Mouse (Mus musculus) c-Kit-positive CD71-negative TER-119-negative erythroid progenitor cells, embryonic 14.5 days (primary cell): ENCODE results near the gene Gad1.

ENCODE experiments used
- DNase-seq: peaks from one replicate; pipeline ENCODE4 v3.0.0-alpha.2; 2013; ENCODE audit warnings: low read depth

Gad1 gene

DNA sequence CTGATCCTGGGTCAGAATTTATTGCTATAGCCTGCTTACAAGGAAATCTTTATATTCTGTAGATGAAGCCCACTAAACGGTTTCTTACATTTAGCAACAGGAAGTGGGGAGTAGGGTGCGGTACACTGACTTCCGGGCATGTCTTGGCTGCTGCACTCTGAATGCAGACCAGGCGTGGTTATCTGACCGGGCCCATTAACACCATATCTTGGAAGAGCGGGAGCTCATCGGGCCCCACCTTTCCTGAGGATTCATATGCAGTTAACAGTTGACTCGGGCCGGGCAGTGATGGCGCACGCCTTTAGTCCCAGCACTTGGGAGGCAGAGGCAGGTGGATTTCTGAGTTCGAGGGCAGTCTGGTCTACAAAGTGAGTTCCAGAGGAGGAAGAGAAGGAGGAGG is 75.5 kb downstream of the Gad1 start:
- DNase-seq: no peak

DNA sequence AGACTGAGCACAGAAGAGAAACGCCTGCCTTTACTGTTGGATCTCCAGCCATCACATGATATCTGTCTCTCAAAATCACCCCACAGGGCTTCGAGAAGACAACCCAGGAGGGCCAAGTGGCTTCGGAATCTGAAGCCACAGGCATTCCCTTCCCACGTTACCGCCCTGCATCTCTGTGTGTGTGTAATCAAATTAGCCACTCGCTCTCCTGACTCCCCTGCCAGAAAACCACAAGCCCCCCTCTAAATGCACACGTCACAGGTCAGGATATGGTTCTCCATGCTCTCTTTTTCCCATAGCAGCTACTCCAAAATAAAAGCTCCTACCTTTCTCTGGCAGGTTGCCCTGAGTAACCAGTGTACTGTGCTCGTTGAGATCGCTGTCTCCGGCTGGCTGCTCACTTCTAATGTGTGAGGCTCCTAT is 76.5 kb downstream of the Gad1 start:
- no peak for DNase-seq

GRCm38 (mm10) chr2:70629921-70630320 is 77.0 kb downstream of the Gad1 start:
- DNase-seq: no peak

DNA sequence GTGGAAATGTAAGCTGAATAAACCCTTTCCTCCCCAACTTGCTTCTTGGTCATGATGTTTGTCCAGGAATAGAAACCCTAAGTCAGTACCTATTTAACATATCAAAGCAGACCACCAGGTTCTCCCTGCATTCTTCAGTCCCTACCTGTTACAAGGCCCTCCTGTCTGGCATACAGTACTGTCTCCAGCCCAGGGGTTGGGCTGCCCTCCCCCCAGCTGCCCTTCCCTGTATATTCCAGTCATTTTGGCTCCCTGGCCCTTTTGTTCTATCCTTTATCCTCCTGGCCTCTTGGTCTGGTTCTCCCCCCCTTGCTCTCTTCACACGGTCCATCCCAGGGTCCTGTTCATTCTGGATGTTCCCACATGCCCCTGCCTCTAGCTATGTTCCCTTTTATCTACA is 78.4 kb downstream of the Gad1 start:
- no peak for DNase-seq

DNA sequence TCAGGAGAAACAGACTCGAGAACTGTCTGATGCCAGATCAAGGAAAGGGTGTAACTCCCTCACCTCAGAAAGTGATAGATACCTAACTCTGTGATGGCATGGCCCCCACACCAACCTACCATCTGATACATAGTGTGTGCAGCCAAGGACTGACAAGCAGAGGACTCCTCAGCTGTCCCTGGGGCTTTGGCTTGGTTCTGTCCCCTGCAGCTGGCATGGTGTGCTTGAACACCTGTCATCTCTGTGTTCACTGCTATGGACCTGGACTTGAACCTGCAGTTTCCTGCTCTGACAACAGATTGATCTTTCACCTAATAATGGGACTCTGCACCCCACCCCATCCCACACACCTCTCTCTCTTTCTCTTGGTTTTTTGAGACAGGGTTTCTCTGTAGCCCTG is 79.5 kb downstream of the Gad1 start:
- DNase-seq: no peak

GRCm38 (mm10) chr2:70634028-70634690 is 81.3 kb downstream of the Gad1 start:
- no peak for DNase-seq

DNA sequence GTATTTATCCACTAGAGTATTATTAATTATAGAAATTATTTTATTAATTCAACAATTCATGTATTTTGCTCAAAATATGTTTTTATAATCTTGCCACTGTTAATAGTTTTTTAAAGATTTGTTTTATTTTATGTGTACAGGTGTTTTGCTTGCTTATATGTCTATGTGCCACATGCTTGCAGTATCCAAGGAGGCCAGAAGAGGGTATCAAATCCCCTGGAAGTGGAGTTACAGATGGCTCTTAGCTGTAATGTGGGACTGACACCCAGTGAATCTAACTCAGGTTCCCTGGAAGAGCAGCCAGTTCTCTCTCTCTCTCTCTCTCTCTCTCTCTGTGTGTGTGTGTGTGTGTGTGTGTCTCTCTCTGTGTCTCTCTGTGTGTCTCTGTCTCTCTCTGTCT is 88.1 kb downstream of the Gad1 start:
- DNase-seq: no peak

GRCm38 (mm10) chr2:70642971-70643565 is 90.2 kb downstream of the Gad1 start:
- no peak for DNase-seq

GRCm38 (mm10) chr2:70645266-70645780 is 92.5 kb downstream of the Gad1 start:
- no peak for DNase-seq

- DNase-seq: no peak
Measured at GRCm38 (mm10) chr2:70647681-70648080, 94.8 kb downstream of the Gad1 start.

DNA sequence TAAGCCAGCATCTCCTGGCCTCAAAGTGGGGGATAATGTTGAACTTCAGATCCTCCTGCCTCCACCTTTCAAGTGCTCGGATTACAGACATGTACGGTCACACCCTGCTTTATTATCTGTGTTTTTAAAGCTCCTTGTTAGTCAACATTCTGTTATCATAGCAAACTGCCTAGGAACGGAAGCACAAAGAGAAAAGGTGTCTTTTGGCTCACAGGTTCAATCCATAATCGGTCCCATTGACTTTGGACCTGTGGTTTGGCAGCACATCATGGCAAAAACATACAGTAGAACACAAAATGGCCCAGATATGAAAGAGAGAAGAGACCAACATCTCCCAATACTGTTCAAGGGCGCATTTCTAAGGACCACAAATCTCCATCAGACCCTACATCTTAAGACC is 95.4 kb downstream of the Gad1 start:
- DNase-seq: no peak

- no peak for DNase-seq
Measured at GRCm38 (mm10) chr2:70649471-70649870, 96.6 kb downstream of the Gad1 start.
